Mouse (Mus musculus) ES-Bruce4 (cell line): ENCODE results near the gene Prrc2a.

Experiments used
- CTCF ChIP-seq: IDR thresholded peaks from one replicate; pipeline ENCODE4 v1.8.1; 2011; ENCODE audit warnings: low read depth, low read length
- EP300 ChIP-seq: IDR thresholded peaks from 2 replicates; pipeline ENCODE4 v1.6.1; 2011; ENCODE audit warnings: low read depth, low read length; ENCODE audit not compliant: insufficient read depth
- POLR2A ChIP-seq: IDR thresholded peaks from one replicate; pipeline ENCODE4 v1.8.1; 2011; ENCODE audit warnings: low read length; ENCODE audit not compliant: insufficient read depth

- TF ChIP-seq POLR2A (no peak), CTCF (no peak), EP300 (no peak)
Observed at GRCm38 (mm10) chr17:35121871-35122303, 42.8 kb downstream of the Prrc2a start, which contains the start of gene Csnk2b.
